Mouse (Mus musculus) intestine, embryonic 14.5 days (tissue): Measurements from ENCODE around the gene Olah. TPM values are rescaled to one million over a fixed set of nuclear protein-coding genes. Genes with fewer than 3 reads are reported as not detected.

ENCODE experiments used
- ATAC-seq: fragments of 200-750 bp; cut with Nextera tagmentation; replicated peaks from 2 replicates; pipeline ENCODE4 v1.8.0; 2017; ENCODE audit warnings: low read depth, moderate number of reproducible peaks, moderate TSS enrichment, moderate library complexity; ENCODE audit not compliant: low FRiP score, low TSS enrichment
- DNase-seq: peaks from one replicate; pipeline ENCODE4 v3.0.0-alpha.2; 2018; ENCODE audit warnings: low spot score
- H3K27ac ChIP-seq: fragments of 300-500 bp; sonication (generic); 2 replicates; pipeline ENCODE4 v1.5.1; 2014; ENCODE audit warnings: low read depth, mild to moderate bottlenecking, control low read depth
- H3K27me3 ChIP-seq: fragments of 300-500 bp; sonication (generic); replicated peaks from 2 replicates; pipeline ENCODE4 v1.6.1; 2014; ENCODE audit warnings: low read length, control low read depth; ENCODE audit not compliant: control insufficient read depth, insufficient read depth
- H3K36me3 ChIP-seq: fragments of 300-500 bp; sonication (generic); 2 replicates; pipeline ENCODE4 v1.6.1; 2014; ENCODE audit warnings: low read length, control low read depth; ENCODE audit not compliant: control insufficient read depth, insufficient read depth
- H3K4me1 ChIP-seq: fragments of 300-500 bp; sonication (generic); replicated peaks from 2 replicates; pipeline ENCODE4 v1.6.1; 2014; ENCODE audit warnings: low read length, control low read depth, mixed read lengths; ENCODE audit not compliant: control insufficient read depth, insufficient read depth
- H3K4me2 ChIP-seq: fragments of 300-500 bp; sonication (generic); 2 replicates; pipeline ENCODE4 v1.6.1; 2014; ENCODE audit warnings: low read length
- H3K4me3 ChIP-seq: fragments of 300-500 bp; sonication (generic); 2 replicates; pipeline ENCODE4 v1.5.1; 2014; ENCODE audit warnings: low read depth, low read length, control low read depth, mixed read lengths
- H3K9ac ChIP-seq: fragments of 300-500 bp; sonication (generic); 2 replicates; pipeline ENCODE4 v1.6.1; 2014; ENCODE audit warnings: mild to moderate bottlenecking, low read length
- H3K9me3 ChIP-seq: fragments of 300-500 bp; sonication (generic); 2 replicates; pipeline ENCODE4 v1.6.1; 2016; ENCODE audit warnings: low read length, control low read depth; ENCODE audit not compliant: control insufficient read depth
- WGBS: fragments of 180-500 bp; shearing (Covaris S2); extraction: QIAGEN DNeasy Blood & Tissue Kit; methylation state at CpG from one replicate; pipeline ENCODE4 v1.1.7; 2014; 5-methylcytosine and 5-hydroxymethylcytosine counted together
- polyA plus RNA-seq: library from polyadenylated mRNA; unstranded; fragments of >200 nt; fragmentation: Nextera tagmentation; extraction: Ambion mirVana; gene quantifications from 2 replicates; pipeline ENCODE4 v1.2.1, GENCODE M21; 2014

Gene Olah
- polyA plus RNA-seq, 1 experiment from 2014 or later, result not detected

DNA sequence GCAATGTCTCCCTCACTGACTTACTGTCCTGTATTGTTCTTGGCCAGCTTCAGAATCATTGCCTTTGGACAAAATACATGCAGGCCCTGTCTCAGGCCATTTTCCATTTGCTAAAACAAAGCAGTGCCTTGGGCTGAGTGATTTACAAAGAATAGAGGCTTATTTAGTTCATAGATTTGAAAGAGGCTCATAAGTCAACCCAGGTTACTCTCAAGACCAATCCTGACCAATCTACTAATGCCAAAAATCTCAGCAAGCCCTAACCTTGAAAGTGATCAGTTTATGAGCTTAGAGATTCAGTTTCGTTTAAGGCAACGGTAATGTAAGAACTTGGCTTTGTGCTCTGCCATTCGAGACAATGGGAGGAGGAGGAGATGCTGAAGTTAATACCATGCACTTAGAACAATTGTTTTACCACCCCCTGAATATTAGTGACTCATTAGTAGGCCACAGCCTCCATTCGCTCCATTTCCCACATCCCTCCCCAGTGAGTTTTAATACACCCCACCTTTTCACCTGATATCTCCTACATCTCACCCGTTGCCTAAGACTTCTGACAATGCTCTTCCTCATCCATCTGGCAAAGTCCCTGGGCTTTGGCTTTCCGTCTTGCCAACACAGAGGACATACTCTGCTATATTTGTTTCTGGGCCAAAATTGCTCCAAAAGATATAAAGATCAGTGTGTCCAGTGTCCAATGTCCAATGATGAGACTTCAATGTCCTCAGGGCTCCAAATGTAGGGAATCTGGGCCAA is 9.7 kb downstream of the Olah start:
- no peak for ATAC-seq

DNA sequence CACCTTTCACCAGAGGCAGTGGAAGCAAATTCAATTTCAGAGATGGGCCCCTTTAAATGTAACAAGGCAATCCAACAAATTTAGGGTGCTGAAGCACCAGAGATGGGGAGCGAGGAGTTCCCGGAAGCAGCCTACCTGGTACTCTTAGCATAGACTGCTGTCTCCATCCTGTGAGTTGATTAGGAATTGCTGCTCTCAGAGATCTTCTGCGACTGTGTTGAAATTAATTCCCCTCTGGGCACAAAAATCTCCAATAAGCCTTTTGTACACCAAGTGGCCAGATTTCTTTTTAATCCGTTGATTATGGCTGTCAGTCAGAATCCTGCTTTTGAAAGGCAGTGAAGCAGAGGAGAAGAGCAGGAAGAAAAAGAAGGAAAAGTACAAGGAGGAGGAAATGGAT is 31.9 kb downstream of the Olah start:
- H3K4me1 ChIP-seq, result no peaks in the 10 kb centered on the region
- no peak for ATAC-seq

More for the DNA sequence above, 9.7 kb downstream of the Olah start:
- DNase-seq, result no peak
- H3K27me3 ChIP-seq, result no peaks in the 10 kb centered on the region
- no peaks in the 10 kb centered on the region for H3K4me1 ChIP-seq
- no peak overlapping the region for H3K27ac ChIP-seq
- no peaks in the 10 kb centered on the region for H3K36me3 ChIP-seq
- WGBS, result 82% methylated on average over 6 of the region's 6 CpGs
- no peak overlapping the region for H3K4me3 ChIP-seq
- H3K4me2 ChIP-seq, result no peak overlapping the region
- no peak overlapping the region for H3K9ac ChIP-seq
- no peaks in the 10 kb centered on the region for H3K9me3 ChIP-seq

DNA sequence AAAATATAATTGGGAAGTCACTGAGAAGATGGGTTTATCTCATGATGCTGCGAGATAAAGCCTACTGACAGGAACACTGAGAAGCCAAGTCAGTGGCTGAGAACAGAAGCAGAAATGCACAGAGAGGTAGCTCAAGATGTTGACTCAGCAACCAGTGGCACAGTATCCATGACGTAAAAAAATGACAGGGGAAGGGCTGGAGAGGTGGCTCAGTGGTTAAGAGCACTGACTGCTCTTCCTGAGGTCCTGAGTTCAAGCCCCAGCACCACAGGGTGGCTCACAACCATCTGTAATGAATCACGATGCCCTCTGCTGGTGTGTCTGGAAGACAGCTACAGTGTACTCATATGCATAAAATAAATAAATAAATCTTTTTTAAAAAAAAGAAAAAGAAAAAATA is 35.9 kb downstream of the Olah start:
- no peak overlapping the region for H3K4me3 ChIP-seq
- DNase-seq, result no peak
- WGBS, result 76% methylated on average over 3 of the region's 3 CpGs
- no peak overlapping the region for H3K27ac ChIP-seq
- no peak overlapping the region for H3K4me2 ChIP-seq
- no peaks in the 10 kb centered on the region for H3K9me3 ChIP-seq
- no peak overlapping the region for H3K9ac ChIP-seq
- no peaks in the 10 kb centered on the region for H3K36me3 ChIP-seq
- H3K27me3 ChIP-seq, result no peaks in the 10 kb centered on the region
- no peak for ATAC-seq
- H3K4me1 ChIP-seq, result no peaks in the 10 kb centered on the region

More for the DNA sequence above, 31.9 kb downstream of the Olah start:
- Histone ChIP-seq H3K4me2 (no peak overlapping the region), H3K36me3 (no peaks in the 10 kb centered on the region), H3K27ac (no peak overlapping the region), H3K9ac (no peak overlapping the region), H3K27me3 (no peaks in the 10 kb centered on the region), H3K9me3 (no peaks in the 10 kb centered on the region), H3K4me3 (no peak overlapping the region)
- DNase-seq, result no peak
- WGBS, result 60% methylated on average over 4 of the region's 4 CpGs

DNA sequence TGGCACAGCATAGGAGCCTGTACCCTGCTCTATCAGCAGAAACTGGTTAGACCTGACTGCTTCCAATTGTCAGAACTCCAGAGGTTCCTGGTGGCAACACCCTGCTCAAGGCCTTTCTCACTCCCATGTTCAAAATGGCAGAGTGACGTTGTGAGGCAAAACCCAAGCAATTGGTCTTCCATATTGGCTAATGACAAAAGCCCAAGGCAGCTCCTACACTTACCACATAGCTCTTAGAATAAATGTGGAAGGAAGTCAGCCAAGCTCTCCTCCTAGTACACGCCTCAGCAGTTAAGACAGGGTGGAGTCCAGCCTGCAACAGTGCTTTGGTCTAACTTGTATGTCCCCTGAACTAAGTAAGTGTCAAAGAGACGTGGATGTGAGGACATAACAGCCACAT is 39.1 kb downstream of the Olah start:
- H3K9ac ChIP-seq, result no peak overlapping the region
- WGBS, result 66% methylated on average over 3 of the region's 3 CpGs

DNA sequence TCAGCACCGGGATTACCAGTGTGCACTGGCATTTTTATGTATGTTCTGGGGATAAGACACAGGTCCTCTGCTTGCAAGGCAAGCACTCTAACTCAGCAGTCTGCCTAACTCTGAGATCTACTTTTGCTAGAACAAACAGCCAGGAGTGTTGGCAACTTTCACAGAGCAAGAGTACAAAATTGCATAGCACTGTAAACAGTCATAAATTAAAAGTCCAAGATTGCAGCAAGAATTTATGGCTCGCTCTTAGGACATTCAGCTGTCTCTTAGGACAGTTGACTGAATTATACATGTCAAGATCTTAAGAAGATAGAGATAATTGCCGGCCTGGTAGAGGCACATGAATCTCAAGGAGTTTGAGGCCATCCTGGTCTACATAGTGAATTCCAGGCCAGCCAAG is 40.7 kb downstream of the Olah start:
- no peak overlapping the region for H3K4me2 ChIP-seq
- no peak overlapping the region for H3K27ac ChIP-seq
- DNase-seq (no peak), ATAC-seq (no peak)
- H3K4me3 ChIP-seq, result no peak overlapping the region
- no peak overlapping the region for H3K9ac ChIP-seq
- no peaks in the 10 kb centered on the region for H3K36me3 ChIP-seq
- H3K9me3 ChIP-seq, result no peaks in the 10 kb centered on the region
- no peaks in the 10 kb centered on the region for H3K4me1 ChIP-seq
- whole genome bisulfite sequencing, result 27% methylated on average over 3 of the region's 3 CpGs
- no peaks in the 10 kb centered on the region for H3K27me3 ChIP-seq

More for the DNA sequence above, 39.1 kb downstream of the Olah start:
- DNase-seq (no peak), ATAC-seq (no peak)
- H3K4me3 ChIP-seq, result no peak overlapping the region
- no peak overlapping the region for H3K27ac ChIP-seq
- no peaks in the 10 kb centered on the region for H3K27me3 ChIP-seq
- no peaks in the 10 kb centered on the region for H3K4me1 ChIP-seq
- H3K9me3 ChIP-seq, result no peaks in the 10 kb centered on the region
- no peak overlapping the region for H3K4me2 ChIP-seq
- no peaks in the 10 kb centered on the region for H3K36me3 ChIP-seq

DNA sequence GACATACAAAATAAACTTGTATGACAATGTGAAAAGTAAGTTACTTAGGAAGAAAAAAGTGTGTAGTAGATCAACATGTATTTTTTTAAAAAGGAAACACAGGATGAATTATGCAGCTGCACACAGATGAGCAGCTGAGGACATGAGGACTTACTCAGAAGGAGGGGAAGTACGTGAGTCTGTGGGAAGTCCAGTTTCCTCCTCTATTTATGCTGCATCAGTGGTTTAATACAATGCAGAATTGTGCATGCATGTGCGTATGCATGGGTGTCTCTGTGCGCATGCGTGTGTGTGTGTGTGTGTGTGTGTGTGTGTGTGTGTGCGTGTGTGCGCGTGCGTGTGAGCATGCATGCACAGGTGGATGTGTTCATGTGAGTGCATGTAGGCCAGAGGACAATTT is 41.2 kb downstream of the Olah start:
- 84% methylated on average over 8 of the region's 8 CpGs for WGBS
- DNase-seq, result no peak
- Histone ChIP-seq H3K36me3 (no peaks in the 10 kb centered on the region), H3K9ac (no peak overlapping the region), H3K4me1 (no peaks in the 10 kb centered on the region), H3K27me3 (no peaks in the 10 kb centered on the region), H3K27ac (no peak overlapping the region), H3K4me2 (no peak overlapping the region), H3K9me3 (no peaks in the 10 kb centered on the region), H3K4me3 (no peak overlapping the region)
- no peak for ATAC-seq

DNA sequence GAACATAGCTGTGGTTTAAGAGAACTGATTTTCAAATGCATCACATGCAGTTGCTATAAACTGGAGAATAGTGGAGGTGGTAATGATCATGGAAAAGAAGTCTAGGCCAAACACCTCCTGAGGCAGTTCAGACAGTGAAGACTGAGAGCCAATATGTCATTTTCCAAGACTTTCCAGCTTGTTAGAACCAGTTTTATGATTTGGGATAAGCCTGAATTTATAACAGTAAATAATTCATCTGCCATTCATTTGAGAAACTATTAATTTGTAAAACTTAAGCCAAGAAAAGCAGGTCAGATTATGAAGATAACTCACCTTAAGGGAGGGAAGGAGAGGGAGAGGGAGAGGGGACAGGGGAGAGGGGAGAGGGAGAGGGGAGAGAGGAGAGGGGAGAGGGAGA is 43.9 kb downstream of the Olah start:
- Histone ChIP-seq H3K27ac (no peak overlapping the region), H3K9ac (no peak overlapping the region), H3K9me3 (no peaks in the 10 kb centered on the region), H3K27me3 (no peaks in the 10 kb centered on the region), H3K4me1 (no peaks in the 10 kb centered on the region), H3K4me2 (no peak overlapping the region), H3K36me3 (no peaks in the 10 kb centered on the region), H3K4me3 (no peak overlapping the region)
- ATAC-seq (no peak), DNase-seq (no peak)

DNA sequence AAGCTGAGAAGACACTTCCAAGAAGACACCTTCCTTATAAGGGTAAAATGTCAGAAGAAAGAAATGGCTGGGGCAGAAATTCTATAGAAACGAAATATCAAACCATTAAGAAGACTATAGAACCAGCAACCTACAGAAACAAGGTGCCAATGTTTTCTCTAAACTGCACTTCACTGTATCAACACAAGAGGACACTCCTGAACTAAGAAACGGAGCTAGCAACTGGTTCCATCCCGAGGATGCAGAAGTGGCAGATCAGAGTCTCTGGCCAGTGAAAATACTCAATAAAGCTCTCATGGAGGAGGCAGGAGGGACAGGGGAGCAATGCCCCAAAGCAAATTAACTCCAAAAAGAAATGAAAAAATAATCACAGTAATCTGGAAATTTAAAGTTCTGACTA is 48.1 kb downstream of the Olah start:
- no peak overlapping the region for H3K27ac ChIP-seq
- H3K9ac ChIP-seq, result no peak overlapping the region
- H3K4me2 ChIP-seq, result no peak overlapping the region
- ATAC-seq (no peak), DNase-seq (no peak)
- H3K4me1 ChIP-seq, result no peaks in the 10 kb centered on the region
- H3K4me3 ChIP-seq, result no peak overlapping the region
- no peaks in the 10 kb centered on the region for H3K36me3 ChIP-seq
- 18% methylated on average over 3 of the region's 3 CpGs for WGBS
- no peaks in the 10 kb centered on the region for H3K9me3 ChIP-seq
- H3K27me3 ChIP-seq, result no peaks in the 10 kb centered on the region; the same call in 1 of the 2 replicates

DNA sequence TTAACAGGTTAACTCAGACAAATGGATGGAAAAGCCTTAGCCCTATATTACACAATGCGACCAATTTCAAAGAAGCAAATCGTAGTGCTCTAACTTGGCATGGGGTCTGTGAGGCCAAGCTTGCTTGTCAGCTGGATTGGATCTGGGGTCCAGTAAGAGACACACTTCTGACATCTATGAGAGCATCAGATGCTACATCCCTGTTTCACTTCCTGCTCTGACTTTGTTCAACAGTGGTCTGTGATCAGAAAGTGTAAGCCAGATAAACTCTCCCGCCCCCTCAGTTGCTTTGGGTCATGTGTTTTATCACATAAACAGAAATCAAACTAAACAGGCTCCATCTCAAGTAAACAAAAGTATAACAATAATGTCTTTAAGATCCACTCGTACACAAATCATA is 48.6 kb downstream of the Olah start:
- WGBS, result 75% methylated on average over 4 of the region's 4 CpGs
- Histone ChIP-seq H3K4me2 (no peak overlapping the region), H3K4me3 (no peak overlapping the region), H3K27ac (no peak overlapping the region), H3K9me3 (no peaks in the 10 kb centered on the region), H3K9ac (no peak overlapping the region), H3K27me3 (no peaks in the 10 kb centered on the region; the same call in 1 of the 2 replicates), H3K36me3 (no peaks in the 10 kb centered on the region), H3K4me1 (no peaks in the 10 kb centered on the region)
- no peak for ATAC-seq
- no peak for DNase-seq
